Mouse (Mus musculus): ENCODE measurements around the gene Top2b.

DNA sequence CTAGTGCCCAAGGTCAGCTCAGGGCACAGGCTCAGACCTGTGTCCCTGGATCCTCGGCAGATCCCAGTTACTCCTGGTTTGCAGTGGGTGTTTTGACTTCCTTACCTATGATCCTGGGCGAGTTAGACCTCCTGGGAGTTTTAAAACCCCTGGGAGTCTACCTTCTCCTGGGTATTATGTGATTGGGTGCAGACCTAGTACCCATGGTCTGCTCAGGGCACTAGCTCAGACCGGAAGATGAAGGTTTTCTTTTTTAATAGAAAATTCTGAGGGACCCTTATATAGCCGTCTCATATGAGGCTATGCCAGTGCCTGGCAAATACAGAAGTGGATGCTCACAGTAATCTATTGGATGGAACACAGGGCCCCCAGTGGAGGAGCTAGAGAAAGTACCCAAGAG lies 40.2 kb downstream of the Top2b start:
- TF ChIP-seq CTCF (conservative IDR thresholded peaks at IDR 0.05 in 1 of 2, IDR thresholded peaks at IDR 0.05 in 1 of 2; ENCODE audit: low read depth in 2 of 2, low read length in 2 of 2) = no peak
- no peak for TF ChIP-seq EP300 (IDR thresholded peaks at IDR 0.05; ENCODE audit: low read length)
- no peak for TF ChIP-seq POLR2A (IDR thresholded peaks at IDR 0.05; ENCODE audit: low read depth, low read length)
- no peak for TF ChIP-seq MAX (IDR thresholded peaks at IDR 0.05; ENCODE audit: low read length)
- TF ChIP-seq SIN3A (IDR thresholded peaks at IDR 0.05; ENCODE audit: low read length) = no peak
- no peak for TF ChIP-seq HCFC1 (IDR thresholded peaks at IDR 0.05; ENCODE audit: low read depth, low read length)
- TF ChIP-seq ELF1 (IDR thresholded peaks at IDR 0.05; ENCODE audit: low read depth, low read length) = no peak
- no peak for TF ChIP-seq ZC3H11A (IDR thresholded peaks at IDR 0.05; ENCODE audit: low read depth, low read length)
- TF ChIP-seq POLR2AphosphoS2 (IDR thresholded peaks at IDR 0.05; ENCODE audit: low read depth, low read length) = no peak
- TF ChIP-seq TCF12 (IDR thresholded peaks at IDR 0.05; ENCODE audit: low read depth, low read length) = no peak
- no peak for TF ChIP-seq MAFK (IDR thresholded peaks at IDR 0.05; ENCODE audit: insufficient replicate concordance, low read length)
- TF ChIP-seq MEF2A (IDR thresholded peaks at IDR 0.05; ENCODE audit: borderline replicate concordance, low read depth, low read length) = no peak
- no peak for TF ChIP-seq MXI1 (IDR thresholded peaks at IDR 0.05; ENCODE audit: low read depth, low read length)
- TF ChIP-seq GABPA (IDR thresholded peaks at IDR 0.05; ENCODE audit: insufficient replicate concordance, low read depth, low read length) = no peak
